Mouse (Mus musculus): ENCODE measurements around the gene Zbtb20. TPM values are rescaled to one million over a fixed set of nuclear protein-coding genes. Genes with fewer than 3 reads are reported as not detected.

Zbtb20 gene
- polyA plus RNA-seq, 1 experiment = 13.7 TPM

DNA sequence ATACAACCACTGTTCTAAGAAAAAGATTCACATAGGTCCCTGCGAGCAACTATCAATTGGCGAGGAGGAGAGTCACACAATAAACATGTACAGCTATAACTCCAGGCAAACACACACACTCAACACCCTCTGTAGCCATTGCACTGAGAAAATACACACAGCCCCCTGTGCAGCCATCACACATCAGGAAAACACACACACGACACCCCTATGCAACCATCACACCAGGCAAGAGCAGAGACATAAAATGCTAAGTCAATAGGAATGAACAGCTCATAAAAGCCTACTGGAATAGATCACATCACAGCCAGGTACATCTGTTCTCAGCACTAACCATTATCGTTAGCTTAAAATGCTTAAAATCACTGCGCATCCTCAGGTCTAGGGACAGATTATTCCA is 532.9 kb downstream of the Zbtb20 start:
- TF ChIP-seq CTCF (IDR thresholded peaks at IDR 0.05; ENCODE audit: borderline replicate concordance, insufficient read depth, low read length) = no peak
- no peak overlapping the region for H3K4me3 ChIP-seq (ENCODE audit: insufficient read depth, low read length)
- H3K27ac ChIP-seq (ENCODE audit: insufficient read depth, low read length) = no peak overlapping the region
- H3K4me1 ChIP-seq (ENCODE audit: control insufficient read depth, insufficient read depth, low read length) = no peaks in the 10 kb centered on the region

- H3K4me1 ChIP-seq (ENCODE audit: control insufficient read depth, insufficient read depth, low read length) = no peaks in the 10 kb centered on the region
- TF ChIP-seq CTCF (IDR thresholded peaks at IDR 0.05; ENCODE audit: borderline replicate concordance, insufficient read depth, low read length) (no peak), POLR2A (IDR thresholded peaks at IDR 0.05; ENCODE audit: low read depth, low read length) (no peak)
- no peak overlapping the region for H3K4me3 ChIP-seq (ENCODE audit: insufficient read depth, low read length)
- H3K27ac ChIP-seq (ENCODE audit: insufficient read depth, low read length) = no peak overlapping the region
These were observed 533.6 kb downstream of the Zbtb20 start for GRCm38 (mm10) chr16:43409108-43409909.

DNA sequence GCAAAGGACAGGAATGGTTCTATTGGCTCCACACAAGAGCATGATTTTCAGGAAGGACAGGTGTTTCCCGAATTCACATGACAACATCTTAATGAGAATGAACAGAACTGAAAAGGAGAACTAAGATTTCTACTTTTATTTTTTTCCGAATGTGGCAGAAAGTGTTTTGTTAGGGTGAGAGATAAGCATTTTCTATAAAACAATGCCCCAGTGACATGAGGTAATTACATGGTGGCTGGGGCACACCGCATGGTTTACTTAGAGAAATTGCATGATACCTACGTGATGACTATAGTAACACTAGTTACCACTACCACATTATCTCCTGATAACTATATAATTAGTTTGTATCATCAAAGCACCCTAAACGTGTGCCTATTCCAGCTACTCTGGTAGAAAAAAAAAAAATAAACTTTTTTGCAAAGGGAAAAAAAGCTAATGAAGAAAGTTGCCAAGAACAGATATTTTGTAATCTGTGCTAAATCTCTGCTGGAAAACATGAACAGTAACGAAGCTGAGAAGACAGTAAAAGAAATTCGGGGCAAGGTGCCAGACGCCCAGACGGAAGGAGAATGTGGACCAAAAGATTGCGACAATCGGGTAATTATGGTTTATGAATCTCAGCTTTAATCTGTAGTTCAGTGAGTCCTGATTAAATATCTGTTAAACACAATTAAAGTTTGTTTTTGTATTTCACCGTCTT is 534.4 kb downstream of the Zbtb20 start:
- no peak for TF ChIP-seq POLR2A (IDR thresholded peaks at IDR 0.05; ENCODE audit: low read depth, low read length)
- TF ChIP-seq CTCF (IDR thresholded peaks at IDR 0.05; ENCODE audit: borderline replicate concordance, insufficient read depth, low read length) = no peak

GRCm38 (mm10) chr16:43410613-43410974 is 534.9 kb downstream of the Zbtb20 start:
- no peaks in the 10 kb centered on the region for H3K4me1 ChIP-seq (ENCODE audit: control insufficient read depth, insufficient read depth, low read length)
- H3K27ac ChIP-seq (ENCODE audit: insufficient read depth, low read length) = no peak overlapping the region
- H3K4me3 ChIP-seq (ENCODE audit: insufficient read depth, low read length) = no peak overlapping the region
- TF ChIP-seq POLR2A (IDR thresholded peaks at IDR 0.05; ENCODE audit: low read depth, low read length) (no peak), CTCF (IDR thresholded peaks at IDR 0.05; ENCODE audit: borderline replicate concordance, insufficient read depth, low read length) (no peak)

More for the DNA sequence above, 534.4 kb downstream of the Zbtb20 start:
- Histone ChIP-seq H3K4me3 (ENCODE audit: insufficient read depth, low read length) (no peak overlapping the region), H3K4me1 (ENCODE audit: control insufficient read depth, insufficient read depth, low read length) (no peaks in the 10 kb centered on the region), H3K27ac (ENCODE audit: insufficient read depth, low read length) (no peak overlapping the region)

- Histone ChIP-seq H3K4me1 (ENCODE audit: control insufficient read depth, insufficient read depth, low read length) (no peaks in the 10 kb centered on the region), H3K4me3 (ENCODE audit: insufficient read depth, low read length) (no peak overlapping the region), H3K27ac (ENCODE audit: insufficient read depth, low read length) (no peak overlapping the region)
- TF ChIP-seq POLR2A (IDR thresholded peaks at IDR 0.05; ENCODE audit: low read depth, low read length) (no peak), CTCF (IDR thresholded peaks at IDR 0.05; ENCODE audit: borderline replicate concordance, insufficient read depth, low read length) (no peak)
These were observed 540.2 kb downstream of the Zbtb20 start for GRCm38 (mm10) chr16:43415864-43416263.

DNA sequence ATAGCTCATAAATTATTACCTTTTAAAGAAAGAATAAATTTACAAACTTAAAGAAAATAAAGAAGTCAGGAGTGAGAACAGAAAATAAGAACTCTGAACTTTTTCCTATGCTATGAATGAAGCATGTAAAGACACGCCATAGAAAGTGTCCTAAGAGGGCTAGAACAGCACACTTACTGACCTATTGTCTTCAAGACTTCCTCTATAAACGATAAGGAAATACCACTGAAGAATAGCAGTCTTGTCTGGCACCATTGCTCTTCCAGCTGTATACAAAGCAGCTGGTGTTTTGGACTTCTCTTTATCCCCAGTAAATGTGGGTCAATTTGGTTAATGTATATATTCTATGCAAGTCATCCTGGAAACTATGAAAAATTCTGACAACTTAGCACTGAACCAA is 544.2 kb downstream of the Zbtb20 start:
- Histone ChIP-seq H3K4me3 (ENCODE audit: insufficient read depth, low read length) (no peak overlapping the region), H3K27ac (ENCODE audit: insufficient read depth, low read length) (no peak overlapping the region), H3K4me1 (ENCODE audit: control insufficient read depth, insufficient read depth, low read length) (no peaks in the 10 kb centered on the region)
- TF ChIP-seq POLR2A (IDR thresholded peaks at IDR 0.05; ENCODE audit: low read depth, low read length) (no peak), CTCF (IDR thresholded peaks at IDR 0.05; ENCODE audit: borderline replicate concordance, insufficient read depth, low read length) (no peak)

DNA sequence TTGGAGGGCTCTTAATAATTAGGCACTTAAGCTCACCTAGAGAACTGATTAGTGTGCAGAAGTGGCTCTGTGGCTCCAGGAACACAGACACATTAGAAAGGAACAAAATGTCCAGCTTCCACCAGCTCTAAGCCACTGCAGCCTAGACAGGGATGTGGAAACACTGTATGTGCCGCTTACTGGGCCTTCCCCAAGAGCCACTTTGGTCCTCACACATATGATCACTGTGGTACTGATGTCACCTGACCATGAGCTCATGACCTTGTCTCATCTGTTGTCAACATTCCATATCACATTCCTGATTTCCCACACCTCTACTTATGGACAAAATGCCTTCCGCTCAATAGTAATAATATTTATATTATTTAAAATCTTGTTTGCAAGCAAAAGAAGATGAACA is 553.3 kb downstream of the Zbtb20 start:
- no peak overlapping the region for H3K4me3 ChIP-seq (ENCODE audit: insufficient read depth, low read length)
- no peak overlapping the region for H3K27ac ChIP-seq (ENCODE audit: insufficient read depth, low read length)
- TF ChIP-seq CTCF (IDR thresholded peaks at IDR 0.05; ENCODE audit: borderline replicate concordance, insufficient read depth, low read length) (no peak), POLR2A (IDR thresholded peaks at IDR 0.05; ENCODE audit: low read depth, low read length) (no peak)
- H3K4me1 ChIP-seq (ENCODE audit: control insufficient read depth, insufficient read depth, low read length) = no peaks in the 10 kb centered on the region

- TF ChIP-seq CTCF (IDR thresholded peaks at IDR 0.05; ENCODE audit: borderline replicate concordance, insufficient read depth, low read length) = no peak
- TF ChIP-seq POLR2A (IDR thresholded peaks at IDR 0.05; ENCODE audit: low read depth, low read length) = no peak
- H3K4me3 ChIP-seq (ENCODE audit: insufficient read depth, low read length) = no peak overlapping the region
- no peak overlapping the region for H3K27ac ChIP-seq (ENCODE audit: insufficient read depth, low read length)
- H3K4me1 ChIP-seq (ENCODE audit: control insufficient read depth, insufficient read depth, low read length) = no peaks in the 10 kb centered on the region
These were observed 554.3 kb downstream of the Zbtb20 start for GRCm38 (mm10) chr16:43430030-43430429.

- no peaks in the 10 kb centered on the region for H3K4me1 ChIP-seq (ENCODE audit: control insufficient read depth, insufficient read depth, low read length)
- no peak for TF ChIP-seq CTCF (IDR thresholded peaks at IDR 0.05; ENCODE audit: borderline replicate concordance, insufficient read depth, low read length)
- no peak for TF ChIP-seq POLR2A (IDR thresholded peaks at IDR 0.05; ENCODE audit: low read depth, low read length)
- H3K4me3 ChIP-seq (ENCODE audit: insufficient read depth, low read length) = no peak overlapping the region
- H3K27ac ChIP-seq (ENCODE audit: insufficient read depth, low read length) = no peak overlapping the region
These were observed 556.1 kb downstream of the Zbtb20 start for GRCm38 (mm10) chr16:43431514-43432371.
